In the genomic region with DNA sequence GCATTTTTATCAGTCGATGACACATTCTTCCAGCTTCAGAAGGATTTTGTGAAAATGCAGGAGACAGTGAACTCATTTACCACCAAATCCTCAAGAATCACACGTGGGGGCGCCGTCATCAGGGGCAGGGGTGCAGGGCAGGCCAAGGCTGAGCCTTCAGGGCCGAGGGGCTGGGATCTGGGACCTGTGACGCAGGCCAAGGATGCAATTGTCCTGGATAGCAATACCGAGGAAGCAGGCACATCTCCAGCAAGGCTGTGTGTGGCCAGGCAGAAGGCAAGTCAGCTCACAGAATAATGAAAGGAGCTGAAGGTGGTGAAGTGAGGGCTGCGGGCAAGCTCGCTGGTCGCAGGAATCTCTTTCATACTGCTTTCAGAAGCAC, we compare ENCODE assay signal across 8 mouse cellular contexts.
DNase-seq lines count a peak whose midpoint lies in the region; ATAC-seq and TF ChIP-seq lines count a peak whose summit lies in the region.

No protein-coding gene starts in this region.

- H3K9ac ChIP-seq in forebrain, embryonic 14.5 days (ENCODE audit: low read length), result peak overlapping the region; percentile 62

- peak overlapping the region; percentile 59 for H3K27ac ChIP-seq in forebrain, embryonic 14.5 days (ENCODE audit: low read depth, low read length)

- no peak for TF ChIP-seq POLR2A in myocyte (IDR thresholded peaks at IDR 0.05; ENCODE audit: insufficient read length, low read depth)

- H3K36me3 ChIP-seq in forebrain, embryonic 14.5 days (ENCODE audit: control insufficient read depth, insufficient read depth, low read length), result no peaks in the 10 kb centered on the region
- no peaks in the 10 kb centered on the region for H3K36me3 ChIP-seq in myocyte (ENCODE audit: control insufficient read depth, insufficient read depth)

- H3ac ChIP-seq in myocyte (ENCODE audit: control insufficient read depth, insufficient read length), result no peak overlapping the region

- H3K4me3 ChIP-seq in forebrain, embryonic 14.5 days (ENCODE audit: low read depth, low read length), result peak overlapping the region; percentile 15
- no peak overlapping the region for H3K4me3 ChIP-seq in myocyte

- H3K79me2 ChIP-seq in myocyte (ENCODE audit: control insufficient read depth, insufficient read depth), result no peaks in the 10 kb centered on the region

- peak overlapping the region; percentile 63 for H3K4me2 ChIP-seq in forebrain, embryonic 14.5 days (ENCODE audit: low read length)
- H3K4me2 ChIP-seq in myocyte (ENCODE audit: low read depth), result peak overlapping the region; percentile 80

- 5% methylated on average over 10 of the region's 10 CpGs for WGBS in forebrain, embryonic 14.5 days

- DNase-seq in frontal cortex, adult 2 months (ENCODE audit: extremely low spot score in 1 of 2, low spot score in 1 of 2), result no peak
- DNase-seq in thymus, postnatal 4 days, result peak; percentile 34
- no peak for DNase-seq in thymus, postnatal 25 days
- DNase-seq in forebrain, embryonic 14.5 days (ENCODE audit: low spot score), result peak; percentile 59
- DNase-seq in kidney, postnatal 14 days, result peak; percentile 12
- no peak for DNase-seq in adipocyte (ENCODE audit: low spot score)

- no peaks in the 10 kb centered on the region for H3K27me3 ChIP-seq in forebrain, embryonic 14.5 days (replicated peaks; ENCODE audit: control insufficient read depth, insufficient read depth, low read length)
- H3K27me3 ChIP-seq in myocyte (ENCODE audit: control insufficient read depth, insufficient read depth, insufficient read length), result no peaks in the 10 kb centered on the region

- peaks cover 6% of the 10 kb centered on the region; the same call in 1 of the 2 replicates for H3K4me1 ChIP-seq in forebrain, embryonic 14.5 days (ENCODE audit: control insufficient read depth, insufficient read depth, low read length)

- no peaks in the 10 kb centered on the region for H3K9me3 ChIP-seq in forebrain, embryonic 14.5 days (replicated peaks; ENCODE audit: control insufficient read depth, low read length)

- peak; percentile 54 for ATAC-seq in frontal cortex, adult (ENCODE audit: low TSS enrichment)
- ATAC-seq in forebrain, embryonic 14.5 days, result peak; percentile 89

TF ChIP-seq in myocyte, 11 proteins besides CTCF, POLR2A, EP300 and RAD21:
- TF ChIP-seq USF1 (IDR thresholded peaks at IDR 0.05; ENCODE audit: low read depth) (no peak), MYOG (IDR thresholded peaks at IDR 0.05; ENCODE audit: control insufficient read depth in 1 of 3, insufficient read depth in 1 of 3, insufficient read length in 2 of 3, low read depth in 2 of 3) (no peak), E2F4 (IDR thresholded peaks at IDR 0.05; ENCODE audit: insufficient read depth) (no peak), REST (IDR thresholded peaks at IDR 0.05; ENCODE audit: insufficient read depth, insufficient read length) (no peak), MYOD1 (IDR thresholded peaks at IDR 0.05; ENCODE audit: control insufficient read depth in 1 of 3, insufficient read length in 2 of 3, low read depth in 2 of 3) (no peak), TCF12 (IDR thresholded peaks at IDR 0.05; ENCODE audit: insufficient read depth, poor library complexity, severe bottlenecking) (no peak), POLR2AphosphoS2 (IDR thresholded peaks at IDR 0.05; ENCODE audit: insufficient read length, low read depth) (no peak), SRF (IDR thresholded peaks at IDR 0.05; ENCODE audit: control insufficient read depth, insufficient read length, low read depth) (no peak), TCF3 (IDR thresholded peaks at IDR 0.05; ENCODE audit: insufficient read length, low read depth) (no peak), MAX (IDR thresholded peaks at IDR 0.05; ENCODE audit: low read depth) (no peak)

Comparison
In these comparisons a context has a peak if more than half of its experiments do, and no peak if none do; other contexts are left out.
1. DNase-seq: peak in thymus, postnatal 4 days (single experiment), forebrain, embryonic 14.5 days (single experiment) and kidney, postnatal 14 days (single experiment); none in frontal cortex, adult 2 months (0 of 2), thymus, postnatal 25 days (single experiment) and adipocyte (single experiment).